Mouse (Mus musculus) heart, adult 11 months (tissue): ENCODE results near the gene Npw.
A peak's percentile ranks its signal among the peaks of the same experiment; 100 is the strongest.

ENCODE experiments used
- DNase-seq: peaks from one replicate; pipeline ENCODE4 v3.0.0; 2022

The Npw gene

DNA sequence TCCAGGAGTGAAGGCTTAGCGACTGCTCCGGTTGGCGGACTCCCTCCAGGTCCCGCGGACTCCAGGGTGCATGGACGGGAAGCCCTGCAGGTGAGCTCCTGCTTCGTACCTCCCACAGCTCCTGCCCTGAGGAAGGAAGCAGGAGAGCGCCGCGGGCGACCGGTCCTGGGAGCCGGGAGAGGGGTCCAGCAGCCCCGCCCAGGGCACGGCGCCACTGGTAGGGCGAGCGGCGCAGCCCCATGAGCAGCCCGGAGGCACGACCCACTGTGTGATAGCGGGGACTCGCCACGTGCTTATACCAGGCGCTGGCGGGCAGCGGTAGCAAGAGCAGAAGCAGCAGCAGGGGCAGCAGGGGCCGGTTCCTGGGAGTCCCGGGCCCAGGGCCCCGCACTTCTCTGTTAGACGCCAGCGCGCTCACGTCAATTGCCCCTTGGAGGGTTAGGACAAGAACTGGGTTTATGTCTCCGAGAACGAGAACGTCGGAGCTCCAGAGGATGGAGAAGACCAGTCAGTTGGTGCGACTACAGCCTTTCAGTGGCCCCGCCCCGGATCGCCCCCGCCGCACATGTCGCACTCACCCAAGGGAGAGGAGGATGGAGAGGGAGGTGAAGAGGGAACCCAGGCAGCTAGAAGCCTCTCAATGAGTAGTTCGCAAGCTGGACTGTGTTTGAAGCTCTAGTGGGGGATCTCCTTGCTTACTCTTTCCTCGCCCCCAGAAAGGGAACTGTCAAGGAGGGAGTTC, at the start of gene Npw:
Gene Npw (minus strand): TSS at position 441 of the 742 bp plus-strand sequence.
- peak; percentile 90 for DNase-seq

DNA sequence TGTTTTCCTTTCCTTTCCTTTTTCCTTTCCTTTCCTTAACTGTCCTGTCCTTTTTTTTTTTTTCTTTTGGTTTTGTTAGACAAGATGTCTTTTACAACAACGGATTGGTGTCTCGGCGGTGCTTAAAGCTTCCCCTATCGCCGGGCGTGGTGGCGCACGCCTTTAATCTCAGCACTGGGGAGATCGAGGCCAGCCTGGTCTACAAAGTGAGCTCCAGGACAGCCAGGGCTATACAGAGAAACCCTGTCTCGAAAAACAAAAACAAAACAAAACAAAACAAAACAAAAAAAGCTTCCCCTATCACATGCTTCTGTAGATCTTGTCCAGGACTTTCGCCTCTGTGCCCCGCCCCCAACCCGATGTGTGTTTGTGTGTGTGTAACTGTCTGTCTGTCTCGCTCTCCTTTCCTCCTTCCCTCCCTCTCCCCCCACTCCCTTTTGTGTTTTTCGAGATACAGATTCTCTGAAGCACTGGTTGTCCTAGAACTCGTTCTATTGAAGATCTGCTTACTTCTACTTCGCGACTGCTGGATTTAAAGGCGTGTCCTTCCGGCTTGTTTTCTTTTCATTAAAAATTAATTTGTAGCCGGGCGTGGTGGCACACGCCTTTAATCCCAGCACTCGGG, 49.7 kb upstream of the Npw start:
- peak; percentile 88 for DNase-seq

DNA sequence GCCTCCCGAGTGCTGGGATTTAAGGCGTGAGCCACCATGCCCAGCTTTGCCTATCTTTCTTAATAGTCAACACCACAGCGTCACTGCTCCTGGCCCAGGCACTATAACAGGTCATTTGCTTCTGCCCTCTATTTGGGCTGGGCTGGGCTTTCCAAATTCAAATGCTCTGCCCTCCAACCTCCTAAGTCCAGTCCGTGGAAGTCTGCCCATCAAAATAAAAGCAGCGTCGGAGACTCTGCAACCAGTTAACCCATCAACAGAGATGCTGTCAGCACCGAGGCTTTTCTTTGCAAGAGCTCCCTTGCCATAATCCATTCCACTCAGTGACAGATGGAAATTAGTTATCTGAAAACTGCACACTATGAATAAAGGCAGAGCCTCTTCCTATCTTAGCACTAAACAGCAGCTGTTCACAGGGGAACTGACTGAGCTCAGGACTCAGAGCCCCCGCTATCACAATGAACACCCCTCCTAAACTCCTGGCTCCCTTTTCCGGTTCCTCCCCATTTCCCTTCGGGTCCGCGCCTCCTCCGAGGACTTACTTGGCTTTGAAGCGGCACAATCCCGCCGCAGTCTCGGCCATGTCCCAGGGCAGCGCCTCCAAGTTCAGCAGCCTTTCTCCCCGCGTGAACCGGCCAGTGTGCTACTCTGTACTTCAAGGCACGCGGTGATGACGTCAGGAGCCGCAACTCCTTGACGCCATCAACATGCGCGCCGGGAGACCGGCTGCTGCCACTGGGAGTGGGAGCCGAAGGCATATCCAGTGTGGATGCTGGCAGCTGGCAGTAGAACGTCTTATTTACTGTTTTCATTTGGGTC, 48.9 kb upstream of the Npw start, which contains the start of gene Tbl3:
Gene Tbl3 (minus strand): TSS at position 679 of the 819 bp plus-strand sequence.
- peak; percentile 99 for DNase-seq

DNA sequence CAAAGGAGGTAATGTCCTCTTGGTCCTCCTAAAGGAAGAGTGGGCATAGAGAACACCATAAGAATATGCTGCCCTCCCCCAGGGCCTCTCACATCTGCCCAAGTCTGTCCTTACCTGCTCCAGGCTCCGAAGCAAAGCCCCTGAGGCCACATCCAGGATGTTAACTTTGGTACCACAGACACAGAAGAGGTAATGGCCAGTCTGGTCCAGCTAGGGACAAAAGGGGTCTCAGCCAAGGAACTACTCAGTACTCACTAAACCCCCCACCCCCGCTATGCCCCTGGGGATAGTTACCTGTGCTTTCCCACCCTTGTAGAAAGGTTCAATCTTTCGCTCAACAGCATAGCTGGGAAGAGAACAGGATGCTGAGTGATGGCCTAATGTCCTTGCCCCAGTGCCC, 47.6 kb upstream of the Npw start:
- DNase-seq: peak; percentile 92

DNA sequence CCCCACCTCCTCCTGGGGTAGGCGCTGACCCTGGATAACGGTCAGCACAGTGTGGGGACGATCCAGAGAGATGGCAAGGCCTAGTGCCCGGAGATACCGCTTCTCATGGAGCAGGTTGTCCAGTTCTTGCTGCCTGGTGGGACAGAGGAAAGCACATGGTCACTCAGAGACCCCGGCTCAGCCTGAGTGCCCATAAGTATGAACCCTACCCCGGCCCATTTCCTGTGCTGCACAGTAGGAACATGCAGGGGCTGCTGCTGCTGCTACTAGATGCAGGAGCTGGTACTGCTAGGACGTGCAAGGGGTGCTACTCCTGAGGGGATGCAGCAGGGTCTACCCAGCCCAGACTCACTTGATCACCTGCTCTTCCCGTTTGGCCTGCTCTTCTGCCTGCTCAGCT, 43.0 kb upstream of the Npw start:
- peak; percentile 91 for DNase-seq

DNA sequence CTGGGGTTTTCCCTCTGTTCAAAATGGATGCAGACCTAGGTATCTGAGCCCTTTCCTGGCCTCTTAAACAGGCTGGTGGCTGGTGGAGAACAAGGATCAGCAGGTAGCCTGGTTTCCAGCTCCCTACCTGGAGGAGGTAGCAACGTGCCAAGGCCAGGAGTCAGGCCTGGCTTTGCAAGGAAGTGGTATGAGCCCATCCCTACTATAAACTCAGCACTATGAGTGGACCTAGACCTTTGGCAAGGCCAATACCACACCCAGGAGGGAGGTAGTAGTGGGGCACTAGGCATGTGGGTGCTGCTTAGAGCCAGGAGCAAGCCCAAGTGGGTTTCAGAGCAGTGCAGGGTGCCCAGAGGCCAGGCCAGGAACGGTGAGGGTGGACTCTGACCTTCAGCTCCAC, 41.2 kb upstream of the Npw start:
- peak; percentile 81 for DNase-seq

DNA sequence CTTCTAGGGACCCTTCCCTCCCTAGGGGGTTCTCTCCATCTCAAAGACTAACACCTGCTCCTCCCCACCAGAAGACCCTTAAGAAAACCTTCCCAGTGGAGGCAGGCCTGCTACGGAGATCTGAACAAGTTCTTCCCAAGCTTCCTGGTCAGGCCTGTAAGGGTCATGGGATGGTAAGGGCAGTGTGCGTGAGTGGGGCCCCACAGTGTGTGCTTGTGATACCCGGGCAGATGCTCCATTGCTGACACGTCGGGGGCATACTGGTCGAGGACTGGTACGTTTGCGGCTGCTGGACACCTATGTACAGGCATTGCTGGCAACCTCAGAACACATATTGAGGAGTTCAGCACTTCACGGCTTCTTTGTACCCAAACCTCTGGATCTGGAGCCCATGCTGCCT, 40.5 kb upstream of the Npw start:
- peak; percentile 90 for DNase-seq

DNA sequence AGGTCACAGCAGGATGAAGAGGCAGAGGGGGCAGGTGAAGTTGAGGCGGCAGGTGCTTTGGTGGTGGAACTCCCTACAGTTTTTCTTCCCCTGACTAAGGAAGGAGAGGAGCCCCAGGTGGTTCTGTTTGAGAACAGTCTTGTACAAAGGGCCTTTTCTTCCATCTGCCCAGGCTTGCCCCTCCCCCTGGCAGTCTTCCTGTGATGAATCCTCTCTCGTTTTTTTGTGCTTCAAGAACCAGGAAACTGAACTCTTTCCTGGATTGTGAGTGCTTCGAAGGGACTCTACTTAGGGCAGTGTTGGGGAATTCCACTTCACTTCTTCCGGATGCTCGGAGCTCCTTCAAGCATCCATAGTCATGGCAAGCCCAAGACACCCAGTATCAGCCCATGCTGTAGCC, 39.7 kb upstream of the Npw start:
- peak; percentile 89 for DNase-seq

DNA sequence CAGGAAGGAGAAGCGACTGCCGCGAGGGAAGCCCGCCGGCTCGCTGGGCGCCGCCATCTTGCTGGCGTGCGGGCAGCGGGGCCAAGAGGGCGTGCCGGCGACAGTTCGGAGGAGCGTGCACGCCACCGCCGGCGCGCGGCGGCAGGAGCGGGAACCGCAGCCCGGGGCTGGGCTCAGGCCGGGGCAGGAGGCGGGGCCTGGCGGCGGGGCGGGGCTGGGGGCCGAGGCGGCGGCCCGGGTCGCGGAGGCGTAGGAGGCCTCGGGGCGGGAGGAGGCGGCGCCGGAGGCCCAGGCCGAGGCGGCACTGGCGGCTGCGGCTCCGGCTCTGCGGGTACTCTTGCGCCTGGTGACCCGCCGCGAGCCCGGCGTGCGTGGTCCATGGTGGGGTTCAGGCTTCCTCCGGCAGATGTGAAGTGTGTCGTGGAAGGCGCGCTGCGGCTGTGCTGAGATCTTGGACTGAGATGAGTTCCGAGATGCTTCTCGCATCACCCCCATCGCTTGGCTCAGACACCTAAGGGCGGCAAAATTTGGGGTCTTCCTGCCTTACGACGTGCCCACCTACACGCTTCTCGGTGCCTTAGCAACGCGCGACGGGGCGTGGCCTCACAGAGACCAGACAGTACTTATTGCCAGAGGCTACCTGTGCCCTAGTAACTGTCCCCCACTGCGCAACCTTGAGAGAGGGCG, 37.9 kb upstream of the Npw start, which contains the start of the genes Gfer and Noxo1:
Gene Gfer (minus strand): TSS at position 146 of the 687 bp plus-strand sequence.
Gene Noxo1 (plus strand): TSS at position 224 of the 687 bp plus-strand sequence.
- DNase-seq: peak; percentile 99

DNA sequence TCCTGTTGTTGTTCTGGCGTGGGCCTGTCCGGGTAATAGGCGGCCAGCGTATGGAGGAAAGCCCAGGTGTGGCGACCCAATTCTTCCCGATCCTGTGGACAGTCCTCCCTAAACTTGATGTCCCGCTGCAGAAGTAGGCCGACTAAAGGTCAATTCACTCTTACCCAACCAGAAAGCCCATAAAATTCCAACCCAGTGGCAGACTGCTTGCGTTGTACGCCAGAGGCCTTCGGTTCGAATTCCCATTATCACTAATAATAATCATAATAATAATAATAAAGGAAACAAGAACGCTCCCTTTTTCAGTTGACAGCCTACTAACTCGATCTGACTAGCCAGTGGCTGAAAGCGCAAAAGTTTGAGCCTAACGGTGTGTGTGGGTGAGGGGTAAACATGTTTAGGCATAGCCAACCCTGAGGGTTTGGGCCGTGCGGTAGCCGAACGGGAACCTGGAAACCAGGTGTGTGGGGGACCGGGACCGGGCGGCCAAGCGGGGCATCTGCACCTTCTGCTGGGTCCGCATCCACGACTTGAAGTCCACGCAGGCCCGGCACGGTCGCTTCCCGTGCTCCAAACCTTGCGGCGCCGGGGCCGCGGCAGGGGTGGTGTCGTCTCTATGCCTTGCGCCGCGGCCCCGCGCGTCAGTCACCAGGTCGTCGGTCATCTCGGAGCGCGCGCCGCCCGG, 37.2 kb upstream of the Npw start:
- DNase-seq: no peak

DNA sequence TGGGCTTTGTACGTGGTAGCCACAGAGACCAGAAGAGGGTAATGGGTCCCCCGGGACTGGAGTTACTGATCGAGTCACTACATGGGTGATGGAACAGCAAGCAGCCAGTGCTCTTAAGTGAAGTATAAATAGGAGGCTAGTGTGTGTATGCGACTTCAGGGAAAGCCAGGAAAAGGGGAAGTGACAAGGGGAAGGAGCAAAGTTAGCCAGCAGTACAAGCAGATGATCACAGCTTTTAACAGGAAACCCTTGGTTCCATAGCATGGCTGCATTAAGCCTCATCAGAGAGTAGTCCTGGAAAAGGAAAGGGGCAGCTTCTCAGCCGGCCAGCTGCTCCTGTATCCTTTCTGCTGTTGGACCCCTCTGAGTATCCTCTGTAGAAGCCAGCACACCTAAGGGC, 34.1 kb upstream of the Npw start:
- peak; percentile 87 for DNase-seq

DNA sequence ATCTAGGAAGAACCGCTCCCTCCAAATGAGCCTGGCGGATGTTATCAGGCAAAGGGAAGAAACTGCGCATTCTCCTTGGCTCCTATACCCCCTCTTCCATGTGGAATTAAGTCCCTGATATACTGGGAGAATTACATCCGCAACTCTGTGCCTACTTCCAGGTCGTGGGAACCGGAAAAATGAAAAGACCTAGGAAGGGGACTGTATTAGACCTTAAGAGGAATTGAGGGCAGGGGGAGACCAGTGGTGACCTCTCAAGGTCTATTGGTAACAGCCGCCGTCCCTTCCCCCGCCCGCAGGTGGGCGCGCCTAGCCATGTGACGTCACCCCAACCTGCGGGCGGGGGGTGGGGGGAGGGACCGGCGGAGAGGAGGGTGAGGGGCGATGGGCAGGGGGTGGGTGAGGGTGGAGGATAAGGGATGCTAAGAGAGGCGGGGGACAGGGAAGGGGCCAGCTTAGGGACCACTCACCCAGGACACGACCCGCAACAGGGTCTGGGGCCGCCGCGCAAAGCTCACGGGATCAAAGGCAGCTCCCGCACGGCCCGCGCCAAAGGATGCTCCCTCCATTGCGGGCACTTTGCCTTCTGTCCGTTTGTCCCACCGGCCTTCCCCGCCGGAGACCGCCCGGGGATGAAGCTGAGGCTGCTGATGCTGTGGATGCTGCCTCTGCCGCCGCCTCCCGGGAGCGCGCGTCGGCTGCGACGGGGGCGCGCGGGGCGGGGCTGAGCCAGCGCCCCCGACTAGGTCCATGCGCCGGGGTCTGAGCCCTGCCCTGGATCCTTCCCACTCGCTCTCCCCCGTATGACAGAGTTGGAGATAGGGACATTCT, 31.2 kb upstream of the Npw start, which contains the start of gene Syngr3:
Gene Syngr3 (minus strand): TSS at position 705 of the 831 bp plus-strand sequence.
- peak; percentile 87 for DNase-seq

DNA sequence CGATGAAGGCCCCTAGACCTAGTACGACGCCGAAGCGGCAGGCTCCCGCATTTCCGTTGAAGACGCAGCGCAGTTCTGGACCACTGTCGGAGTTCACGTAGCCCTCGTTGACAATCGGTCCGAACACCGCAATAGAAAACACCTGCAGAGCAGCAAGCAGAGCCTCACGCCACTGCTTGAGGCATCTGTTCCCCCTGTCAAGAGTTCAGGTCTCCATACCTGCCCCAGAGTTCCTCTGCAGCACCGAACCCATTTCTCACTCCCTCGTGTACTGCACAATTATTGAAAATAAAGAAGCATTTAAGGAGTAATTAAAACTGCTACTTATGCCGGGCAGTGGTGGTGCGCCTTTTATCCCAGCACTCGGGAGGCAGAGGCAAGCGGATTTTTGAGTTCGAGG, 29.3 kb upstream of the Npw start:
- DNase-seq: peak; percentile 79

DNA sequence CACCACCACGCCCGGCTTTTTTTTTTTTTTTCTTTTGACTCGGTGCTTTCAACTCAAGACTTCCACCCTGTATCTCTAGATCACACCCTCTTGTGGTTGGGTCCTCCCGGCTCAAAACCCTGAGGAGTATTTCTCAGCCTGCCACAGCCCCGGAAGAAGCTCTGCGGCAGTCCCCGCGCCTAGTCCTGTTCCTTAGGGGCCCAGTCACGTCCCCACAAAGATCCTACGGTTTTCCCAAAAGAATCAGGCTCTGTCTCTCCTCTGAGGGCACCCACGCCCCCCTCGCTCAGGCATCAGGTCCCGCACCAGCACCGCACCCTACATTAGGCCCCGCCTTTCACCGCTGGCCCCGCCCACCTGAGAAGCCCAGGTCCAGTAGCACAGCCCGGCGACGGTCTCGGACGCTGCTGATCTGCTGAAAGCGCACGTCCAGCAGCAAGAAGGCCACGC, 28.9 kb upstream of the Npw start:
- peak; percentile 96 for DNase-seq

DNA sequence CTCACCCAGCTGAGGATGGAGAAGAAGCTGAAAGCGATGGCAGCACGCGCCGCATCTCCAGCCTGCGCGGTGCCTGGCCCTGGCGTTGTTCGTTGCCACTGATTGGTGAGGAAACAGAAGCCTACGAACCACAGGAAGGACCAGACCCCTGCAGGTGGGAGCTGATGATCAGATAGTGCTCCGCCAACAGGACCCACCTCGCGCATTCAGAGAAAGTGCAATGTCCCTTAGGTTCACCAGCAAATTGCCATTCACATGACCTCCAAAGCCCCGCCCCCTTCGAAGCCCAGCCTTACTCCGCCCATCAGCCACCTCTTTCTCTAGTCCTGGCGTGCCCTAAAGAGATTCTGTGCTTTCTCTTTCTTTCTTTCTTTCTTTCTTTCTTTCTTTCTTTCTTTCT, 28.3 kb upstream of the Npw start:
- peak; percentile 92 for DNase-seq

DNA sequence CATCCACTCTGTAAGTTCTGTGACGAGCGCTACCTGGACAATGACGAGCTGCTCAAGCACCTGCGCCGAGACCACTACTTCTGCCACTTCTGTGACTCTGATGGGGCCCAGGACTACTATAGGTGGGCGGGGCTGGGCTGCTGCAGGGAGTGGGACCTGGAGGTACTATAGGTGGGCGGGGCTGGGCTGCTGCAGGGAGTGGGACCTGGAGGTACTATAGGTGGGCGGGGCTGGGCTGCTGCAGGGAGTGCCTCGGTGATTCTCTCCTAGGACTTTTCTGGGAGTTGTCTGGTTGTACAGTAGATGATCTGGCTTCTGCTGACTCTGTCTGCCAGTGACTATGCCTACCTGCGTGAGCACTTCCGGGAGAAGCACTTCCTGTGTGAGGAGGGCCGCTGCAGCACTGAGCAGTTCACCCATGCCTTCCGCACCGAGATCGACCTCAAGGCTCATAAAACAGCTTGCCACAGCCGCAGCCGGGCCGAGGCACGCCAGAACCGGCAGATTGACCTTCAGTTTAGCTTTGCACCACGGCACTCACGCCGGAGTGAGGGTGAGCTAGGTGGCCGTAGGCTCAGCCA, 19.3 kb upstream of the Npw start:
- peak; percentile 88 for DNase-seq

DNA sequence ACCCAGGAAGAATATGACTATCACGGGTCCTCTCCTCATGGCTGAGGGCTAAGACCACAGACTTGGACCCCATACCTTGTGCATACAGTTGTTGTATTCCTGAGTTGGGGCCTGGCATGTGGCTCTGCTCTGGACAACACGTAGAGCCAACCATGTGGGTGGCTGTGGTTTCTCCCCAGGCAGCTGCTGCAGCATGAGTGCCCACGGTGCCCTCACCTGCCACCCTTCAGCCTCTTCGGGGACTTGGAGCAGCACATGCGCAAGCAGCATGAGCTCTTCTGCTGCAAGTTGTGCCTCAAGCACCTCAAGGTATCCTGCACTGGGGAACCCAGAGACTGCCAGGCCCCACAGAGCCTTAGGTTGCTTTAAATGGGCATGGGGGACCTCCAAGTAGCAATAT, 18.6 kb upstream of the Npw start:
- DNase-seq: peak; percentile 86

DNA sequence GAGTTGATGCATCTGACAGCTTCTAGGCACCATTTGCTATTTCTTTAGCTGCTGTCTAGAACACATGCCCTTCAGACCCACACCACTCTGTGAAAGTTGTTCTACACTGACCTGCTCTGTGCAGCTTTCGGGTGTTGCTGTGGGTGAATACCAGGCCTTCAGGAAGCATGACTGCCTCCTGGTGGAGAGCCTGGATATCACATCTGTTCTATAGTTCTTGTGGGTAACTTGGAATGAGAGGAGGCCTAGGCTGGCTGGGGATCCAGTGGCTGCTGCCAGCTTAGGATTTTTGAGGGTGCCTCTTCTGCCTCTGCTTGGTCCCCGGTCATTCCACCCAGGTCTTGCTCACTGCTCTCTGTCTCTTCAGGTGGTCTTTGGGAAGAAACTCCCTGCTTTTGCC, 17.9 kb upstream of the Npw start:
- DNase-seq: peak; percentile 94

DNA sequence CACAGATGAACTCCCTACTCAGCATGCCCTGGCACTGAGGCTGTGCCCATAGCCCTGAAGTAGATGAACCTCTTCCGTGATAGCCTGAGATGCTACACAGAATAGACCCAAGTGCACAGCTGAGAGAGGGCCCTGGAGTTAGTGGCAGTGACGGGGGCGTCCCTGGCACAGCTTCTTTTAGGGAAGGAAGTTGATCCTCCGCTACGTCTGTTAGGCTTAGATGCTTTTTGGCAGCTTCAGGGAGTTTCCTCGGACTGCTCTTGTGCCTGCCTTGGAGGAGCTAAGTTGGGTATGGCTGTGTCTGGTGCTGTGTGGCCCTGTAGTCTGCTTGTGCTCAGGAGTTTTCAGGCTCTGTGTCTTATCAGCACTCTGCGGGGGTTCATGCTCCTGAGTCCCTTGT, 16.0 kb upstream of the Npw start:
- DNase-seq: peak; percentile 88

DNA sequence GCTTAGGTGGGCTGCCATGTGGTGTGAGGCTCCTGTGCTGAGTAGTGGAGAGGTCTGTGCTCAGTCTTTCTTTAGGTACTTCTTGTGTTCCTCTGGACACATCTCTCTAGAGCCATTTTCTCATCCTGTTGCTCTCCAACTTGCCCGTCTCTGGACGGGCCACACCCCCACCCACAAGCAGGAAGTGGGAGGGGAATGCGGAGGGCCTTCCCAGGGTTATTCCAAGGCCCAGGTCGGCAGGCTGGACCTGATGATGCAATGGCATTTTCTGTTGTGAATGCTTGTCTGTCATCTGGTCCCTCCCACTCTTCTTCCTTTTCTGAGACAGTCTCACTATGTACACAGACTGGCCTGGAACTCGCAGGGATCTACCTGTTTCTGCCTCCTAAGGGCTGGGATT, 13.9 kb upstream of the Npw start:
- DNase-seq: peak; percentile 98

DNA sequence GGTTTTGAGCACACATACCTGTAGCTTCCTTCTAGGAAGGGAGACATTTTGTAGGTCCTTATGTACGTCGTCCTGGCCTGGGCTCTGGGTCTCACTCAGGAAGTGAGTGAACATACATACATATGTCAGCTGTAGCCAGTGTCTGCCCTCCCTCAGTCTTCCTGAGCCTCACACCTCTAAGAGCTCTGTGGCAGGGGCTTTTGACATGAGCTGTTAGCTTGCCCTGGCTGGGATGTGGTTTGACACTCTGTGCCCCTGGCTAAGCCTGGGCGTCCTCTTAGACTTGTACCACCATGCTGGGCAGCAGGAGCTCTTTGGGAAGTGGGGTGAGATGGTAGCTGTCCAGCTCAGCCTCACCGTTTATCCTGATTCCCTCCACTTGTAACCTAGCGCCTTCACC, 13.1 kb upstream of the Npw start:
- DNase-seq: peak; percentile 91
